In genomic region chr6:115102542-115102941, GRCm38 (mm10) we compare ENCODE assay signal across 26 mouse cellular contexts. TPM values are rescaled to one million over a fixed set of nuclear protein-coding genes. Genes with fewer than 3 reads are reported as not detected.
"Had no signal": no experiment of that assay in that cellular context is flagged by ENCODE, and none has a peak within 500 bp of the region (broad histone marks: within the 10 kb centered on the region; RNA-seq: fewer than 3 reads in every experiment).

No protein-coding gene starts in this region.

- H3K9me3 ChIP-seq: heart, embryonic 10.5 days; heart, embryonic 12.5 days; hindbrain, embryonic 10.5 days; hindbrain, embryonic 12.5 days; intestine, embryonic 15.5 days; limb, embryonic 10.5 days; limb, embryonic 12.5 days; liver, embryonic 13.5 days had no signal

- ATAC-seq: hindbrain, embryonic 16.5 days; inflammation-experienced regulatory T-cells, adult 6 months; intestine, embryonic 15.5 days; intestine, postnatal 0 days had no signal

- H3K36me3 ChIP-seq: heart, embryonic 10.5 days; heart, embryonic 12.5 days; hindbrain, embryonic 10.5 days; hindbrain, embryonic 12.5 days; intestine, embryonic 15.5 days; limb, embryonic 10.5 days; limb, embryonic 12.5 days; liver, embryonic 13.5 days had no signal

- H3K4me1 ChIP-seq: heart, embryonic 10.5 days; heart, embryonic 12.5 days; hindbrain, embryonic 10.5 days; hindbrain, embryonic 12.5 days; intestine, embryonic 15.5 days; limb, embryonic 10.5 days; limb, embryonic 12.5 days; liver, embryonic 13.5 days had no signal

- H3K4me3 ChIP-seq: heart, embryonic 10.5 days; heart, embryonic 12.5 days; hindbrain, embryonic 10.5 days; hindbrain, embryonic 12.5 days; intestine, embryonic 15.5 days; layer of hippocampus, adult 2 months; left cerebral cortex, adult 2 months; limb, embryonic 10.5 days; limb, embryonic 12.5 days; liver, embryonic 13.5 days had no signal

- H3K4me2 ChIP-seq: heart, embryonic 12.5 days; hindbrain, embryonic 12.5 days; hindbrain, embryonic 14.5 days; intestine, embryonic 15.5 days; limb, embryonic 12.5 days; liver, embryonic 11.5 days; liver, embryonic 13.5 days had no signal

- H3K9ac ChIP-seq: heart, embryonic 12.5 days; hindbrain, embryonic 12.5 days; hindbrain, embryonic 14.5 days; intestine, embryonic 15.5 days; limb, embryonic 12.5 days; liver, embryonic 13.5 days had no signal

- H3K27me3 ChIP-seq: heart, embryonic 12.5 days; hindbrain, embryonic 12.5 days; intestine, embryonic 15.5 days; limb, embryonic 12.5 days; liver, embryonic 13.5 days had no signal

- H3K27ac ChIP-seq: heart, embryonic 10.5 days; hindbrain, embryonic 10.5 days; hindbrain, embryonic 12.5 days; hindbrain, embryonic 14.5 days; intestine, embryonic 15.5 days; layer of hippocampus, adult 2 months; left cerebral cortex, adult 2 months; limb, embryonic 10.5 days; limb, embryonic 12.5 days; liver, embryonic 13.5 days had no signal

- DNase-seq: gastrocnemius, postnatal 14 days; gastrocnemius, postnatal 36 days; heart, adult 18-20 months; heart, postnatal 10 days; heart, postnatal 4 days; kidney, adult 18-20 months; kidney, adult 8-10 months; kidney, postnatal 10 days; kidney, postnatal 25 days; kidney, postnatal 4 days; liver; liver, embryonic 13.5 days had no signal

RNA-seq across cellular contexts. Expression of gene Syn2, which starts 32.2 kb away (rescaled TPM):
- polyA plus RNA-seq: inflammation-experienced regulatory T-cells, adult 6 months had no signal
